Mouse (Mus musculus) WW6 (cell line): ENCODE data around the gene Gramd1a.

Source experiments
- DNase-seq: peaks from one replicate; pipeline ENCODE4 v3.0.0-alpha.2; 2013; ENCODE audit warnings: low read depth, low spot score

The Gramd1a gene

DNA sequence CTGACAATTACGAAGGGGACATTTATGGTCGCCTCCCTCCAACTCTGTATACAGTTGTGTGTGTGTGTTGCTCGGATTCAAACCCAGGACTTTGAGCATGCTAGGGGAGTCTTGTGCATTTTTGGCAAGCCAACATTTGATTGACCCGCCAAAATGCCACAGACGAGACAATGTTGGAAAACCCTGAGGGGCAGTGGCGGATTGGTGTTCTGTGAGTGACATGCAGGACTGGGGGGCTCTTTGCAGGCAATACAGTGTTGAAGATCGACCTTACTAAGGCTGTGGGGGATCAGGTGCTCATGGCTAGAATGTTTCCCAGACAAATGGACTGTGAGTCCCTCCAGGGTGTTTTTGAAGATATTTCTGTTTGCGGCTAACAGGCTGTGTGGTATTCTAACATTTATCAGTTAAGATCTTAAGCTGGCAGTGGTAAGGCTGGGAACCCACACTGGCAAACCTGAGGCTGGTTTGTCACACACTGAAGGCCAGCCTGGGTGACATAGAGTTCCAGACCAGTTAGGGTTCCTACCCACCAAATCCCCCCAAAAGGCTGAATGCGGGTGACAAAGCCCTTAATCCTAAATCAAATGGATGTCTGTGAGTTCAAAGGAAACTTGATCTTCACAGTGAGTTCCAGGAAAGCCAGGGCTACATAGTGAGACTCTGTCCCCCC lies 58.7 kb downstream of the Gramd1a start:
- no peak for DNase-seq

DNA sequence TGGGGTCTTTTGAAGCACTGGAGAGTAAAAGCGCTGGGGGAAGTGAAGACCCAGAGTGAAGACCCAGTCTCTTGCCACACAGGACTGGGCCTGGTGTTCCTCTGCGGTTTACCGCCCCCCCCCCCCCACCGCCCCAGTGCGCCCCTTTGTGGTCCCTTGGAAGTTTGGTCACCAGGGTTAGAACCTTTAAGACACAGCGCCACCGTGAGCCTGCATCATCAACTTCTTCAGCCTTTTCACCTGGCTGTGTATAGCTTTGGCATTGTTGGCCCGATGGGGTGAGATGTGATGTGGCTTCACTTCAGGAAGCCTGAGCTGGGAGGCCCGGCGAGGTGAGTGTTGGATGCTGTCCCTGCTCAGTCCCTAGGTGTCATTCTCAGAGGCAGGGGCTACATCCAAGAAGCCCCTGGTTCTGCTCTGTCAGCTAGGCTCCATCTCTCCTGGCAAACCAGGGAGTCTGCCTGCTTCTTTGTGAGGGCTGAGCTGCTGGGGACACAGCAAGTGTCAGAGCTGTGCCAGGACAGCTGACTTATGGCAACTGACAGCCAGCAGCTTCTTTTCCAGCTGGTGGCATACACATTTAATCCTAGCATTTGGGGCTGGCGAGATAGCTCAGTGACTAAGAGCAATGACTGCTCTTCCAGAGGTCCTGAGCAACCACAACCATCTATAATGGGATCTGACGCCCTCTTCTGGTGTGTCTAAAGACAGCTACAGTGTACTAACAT lies 60.8 kb downstream of the Gramd1a start:
- DNase-seq: no peak

DNA sequence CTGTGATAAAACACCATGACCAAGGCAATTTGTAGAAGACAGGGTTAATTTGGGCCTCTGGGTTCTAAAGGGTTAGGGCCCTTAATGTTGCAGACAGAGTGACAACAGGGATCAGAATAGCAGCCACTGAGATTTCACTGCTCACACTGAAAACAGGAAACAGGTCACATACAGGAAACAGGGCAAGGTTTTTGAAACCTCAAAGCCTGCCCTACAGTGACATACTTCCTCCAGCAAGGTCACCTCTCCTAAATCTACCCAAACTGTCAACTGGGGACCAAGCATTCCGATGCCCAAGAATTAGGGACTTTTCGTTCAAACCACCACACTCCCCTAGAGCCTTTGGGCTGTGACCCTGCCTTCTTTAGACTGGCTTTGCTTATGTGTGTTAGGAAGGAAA lies 66.0 kb downstream of the Gramd1a start:
- no peak for DNase-seq

DNA sequence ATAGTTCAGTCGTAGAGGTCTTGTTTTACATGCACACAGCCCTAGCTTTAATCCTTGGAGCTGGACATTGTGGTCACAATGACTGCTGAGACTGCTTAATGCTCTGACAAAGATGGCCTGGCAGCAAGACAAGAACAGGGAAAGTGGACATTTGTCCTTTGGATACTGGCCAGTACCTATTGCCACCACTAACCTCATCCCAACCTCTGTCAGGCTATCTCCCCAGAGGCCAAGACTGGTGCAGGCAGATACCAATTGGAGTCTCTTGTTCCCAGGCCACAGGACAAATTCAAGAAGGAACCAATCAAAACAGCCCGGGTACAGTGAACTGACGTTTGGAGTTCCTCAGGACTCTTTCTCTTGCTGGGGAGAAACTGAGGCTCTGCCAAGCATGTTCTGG lies 67.5 kb downstream of the Gramd1a start:
- no peak for DNase-seq

DNA sequence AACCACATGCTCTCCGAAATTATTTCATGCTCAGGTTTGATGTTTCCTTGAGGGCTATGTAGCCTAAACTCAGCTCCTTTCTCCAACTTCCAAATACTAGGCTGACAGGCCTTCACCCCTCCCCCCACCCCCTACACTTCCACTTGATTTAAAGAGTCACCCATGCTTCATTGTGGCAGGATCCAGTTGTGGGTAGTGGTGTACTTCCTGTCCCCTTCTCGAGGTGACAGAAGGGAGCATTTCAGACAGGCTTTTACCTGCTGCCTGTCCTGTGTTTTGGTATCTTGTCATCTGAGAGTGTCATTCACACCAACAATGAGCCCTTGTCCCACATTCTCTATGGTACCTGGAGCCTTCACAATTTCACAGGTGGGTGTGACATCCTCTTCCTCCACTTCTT lies 68.4 kb downstream of the Gramd1a start:
- no peak for DNase-seq

DNA sequence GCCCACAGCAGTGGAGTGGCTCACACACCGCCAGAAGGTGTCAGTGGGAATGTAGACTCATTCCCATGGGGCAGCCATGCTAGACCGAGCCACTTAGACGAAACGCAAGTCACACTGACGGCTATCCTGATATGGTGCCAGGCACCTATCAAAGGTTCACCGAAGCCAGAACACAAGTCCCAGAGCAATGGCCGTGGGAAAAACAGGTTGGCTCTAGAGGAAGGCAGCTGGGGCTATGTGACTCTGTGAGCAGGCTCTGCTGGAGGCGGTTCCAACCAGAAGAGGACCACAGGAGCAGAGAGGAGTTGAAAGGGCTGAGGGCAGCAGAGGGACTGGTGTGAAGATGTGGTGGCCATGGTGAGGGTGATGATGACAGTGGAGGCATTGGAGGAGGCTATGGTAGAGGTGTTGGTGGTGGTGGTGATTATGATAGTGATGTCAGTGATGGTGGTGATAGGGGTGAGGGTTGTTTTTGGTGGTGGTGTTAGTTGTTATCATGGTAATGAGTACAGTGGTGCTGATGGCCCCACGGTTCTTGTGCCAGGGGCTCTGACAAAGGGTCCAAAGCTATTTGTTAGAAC lies 69.4 kb downstream of the Gramd1a start:
- no peak for DNase-seq

DNA sequence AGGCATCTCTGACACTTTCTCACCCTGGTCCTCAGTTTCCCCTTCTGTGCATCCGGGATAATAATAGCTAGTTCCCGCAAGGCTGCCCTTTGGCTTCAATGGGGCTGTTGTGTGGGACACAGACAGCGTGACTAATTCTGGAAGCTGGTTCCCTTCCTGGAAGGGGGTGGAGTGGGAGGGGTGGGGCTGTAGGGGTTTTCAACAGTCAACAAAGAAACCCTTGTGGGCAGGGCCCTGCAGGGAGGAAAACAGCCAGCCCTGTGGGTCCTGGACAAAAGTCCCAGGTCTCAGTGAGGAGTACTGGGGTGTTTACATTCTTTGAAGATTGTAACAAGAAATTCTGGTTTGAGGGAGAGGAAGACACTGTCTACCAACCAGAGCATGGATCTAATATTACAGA lies 70.5 kb downstream of the Gramd1a start:
- no peak for DNase-seq

DNA sequence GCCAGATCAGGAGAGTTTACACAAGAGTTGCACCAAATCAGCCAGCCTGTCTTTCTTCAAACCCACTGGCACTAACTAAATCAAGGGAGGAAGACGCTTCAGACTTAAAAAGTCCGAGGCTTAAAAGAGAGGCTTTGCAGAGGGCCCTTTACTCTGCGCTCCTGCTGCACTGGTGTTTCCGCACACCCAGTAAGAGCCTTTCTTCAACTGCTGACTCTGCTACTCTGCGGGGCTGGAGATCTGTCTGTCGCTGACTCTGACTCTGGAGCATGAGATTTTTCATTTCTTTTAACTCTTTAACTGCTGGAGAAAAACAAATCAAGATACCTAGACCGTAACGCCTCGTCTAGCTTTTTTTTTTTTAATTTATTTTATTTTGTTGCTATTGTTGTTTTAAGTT lies 71.6 kb downstream of the Gramd1a start:
- no peak for DNase-seq

DNA sequence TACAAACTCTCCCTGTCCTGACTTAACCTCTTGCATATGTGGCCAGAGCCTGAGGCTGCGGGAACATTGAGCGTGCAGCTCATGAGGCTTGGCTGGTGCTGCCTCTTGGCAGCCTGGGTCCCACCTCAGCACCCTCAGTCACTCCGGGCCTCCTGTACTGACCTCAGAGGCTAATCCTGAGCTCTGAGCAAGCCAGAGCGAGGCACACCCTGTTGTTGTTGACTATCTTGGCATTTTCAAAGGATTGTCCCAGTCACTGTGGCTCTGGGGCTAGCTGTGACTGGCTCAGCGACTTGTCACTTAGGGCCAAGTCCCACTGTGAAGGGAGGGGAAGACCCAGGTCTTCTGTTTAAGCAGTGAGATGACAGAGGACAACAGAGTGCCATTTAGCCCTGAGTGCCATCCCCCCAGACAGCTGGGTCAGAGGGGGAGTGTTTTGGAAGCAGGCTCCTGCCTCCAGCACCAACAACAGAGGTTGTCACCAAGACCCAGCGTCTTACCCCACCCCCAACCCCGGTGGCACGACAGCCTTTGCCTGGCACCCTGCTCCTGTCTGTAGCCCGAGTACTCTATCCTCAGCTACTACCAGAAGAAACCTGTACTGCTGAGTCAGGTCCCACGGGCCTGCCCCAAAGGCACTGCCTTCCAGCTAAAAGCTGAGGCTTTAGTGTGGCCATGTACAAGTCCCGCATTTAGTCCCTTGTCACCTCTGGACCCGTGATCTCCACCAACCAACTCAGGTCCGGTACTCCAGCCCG lies 72.7 kb downstream of the Gramd1a start:
- no peak for DNase-seq

DNA sequence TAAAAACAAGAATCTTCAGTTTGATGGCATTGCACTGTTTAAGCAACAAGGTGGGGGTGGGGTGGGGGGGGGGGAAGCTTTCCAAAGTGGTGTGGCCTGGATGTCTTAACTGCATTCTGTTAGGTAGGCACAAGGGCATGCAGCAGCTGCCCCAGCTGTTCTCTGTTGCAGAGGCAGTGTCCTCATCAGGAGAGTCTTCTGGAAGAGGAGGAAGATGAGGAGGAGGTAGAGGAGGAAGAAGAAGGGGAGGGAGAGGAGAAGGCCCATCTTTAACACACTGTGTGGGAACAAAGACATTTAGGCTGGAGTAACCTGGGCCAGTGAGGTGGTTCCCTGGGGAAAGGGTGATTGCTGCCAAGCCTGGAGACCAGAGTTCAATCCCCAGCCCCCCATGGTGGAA lies 73.6 kb downstream of the Gramd1a start:
- DNase-seq: no peak

DNA sequence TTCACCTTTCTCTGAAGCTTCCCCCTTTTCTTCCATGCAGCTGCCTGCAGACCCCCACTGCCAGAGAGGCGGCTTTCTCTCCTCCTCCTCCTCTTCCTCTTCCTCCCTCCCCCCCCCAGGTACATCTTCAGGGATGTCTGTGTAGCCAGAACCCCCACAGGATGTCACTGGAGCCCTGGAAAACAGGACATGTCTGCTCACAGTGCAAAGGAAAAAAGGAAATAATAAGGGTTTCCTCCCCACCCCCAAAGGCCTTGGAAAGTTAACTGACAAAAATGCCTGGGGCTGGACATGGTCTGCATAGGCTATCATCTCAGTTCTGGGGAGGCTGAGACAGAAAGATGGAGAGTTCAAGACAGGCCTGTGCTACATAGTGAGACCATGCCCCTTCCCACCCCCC lies 74.6 kb downstream of the Gramd1a start:
- no peak for DNase-seq

DNA sequence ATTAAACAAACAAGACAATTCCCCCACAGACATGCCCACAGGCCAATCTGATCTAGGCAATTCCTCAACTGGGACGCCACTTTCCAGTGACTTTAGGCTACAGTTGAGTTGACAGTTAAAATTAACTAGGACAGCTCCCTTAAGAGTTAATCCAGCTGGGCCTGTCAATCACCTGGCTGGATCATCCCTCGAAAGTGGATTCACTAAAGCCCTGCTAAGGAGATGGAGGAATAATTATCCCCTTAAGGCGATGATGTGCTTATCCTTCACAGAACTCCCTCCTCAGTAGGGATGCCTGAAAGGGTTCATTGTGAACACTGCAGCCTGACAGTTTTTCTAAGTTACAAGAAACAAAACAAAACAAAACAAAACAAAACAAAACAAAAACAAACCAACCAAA lies 75.1 kb downstream of the Gramd1a start:
- DNase-seq: no peak
